Mouse (Mus musculus) adrenal gland, adult 18-20 months (tissue): Measurements from ENCODE around the gene S100a13. TPM values are rescaled to one million over a fixed set of nuclear protein-coding genes. Genes with fewer than 3 reads are reported as not detected.

Experiments
- DNase-seq, 2 experiments: peaks; one replicate each; pipeline ENCODE4 v3.0.0; 2021 to 2022; ENCODE audit warnings: low spot score in 2 of 2
- total RNA-seq, 2 experiments: library from RNA; stranded (reverse); gene quantifications; 1 replicate in 1 of 2; 2 replicates in 1 of 2; pipeline ENCODE4 v1.2.3; 2021

Gene S100a13
- total RNA-seq, 2 experiments from 2014 or later, result 33.3 to 49.1 TPM

GRCm38 (mm10) chr3:90550421-90550790 is 36.2 kb downstream of the S100a13 start:
- no peak for DNase-seq

DNA sequence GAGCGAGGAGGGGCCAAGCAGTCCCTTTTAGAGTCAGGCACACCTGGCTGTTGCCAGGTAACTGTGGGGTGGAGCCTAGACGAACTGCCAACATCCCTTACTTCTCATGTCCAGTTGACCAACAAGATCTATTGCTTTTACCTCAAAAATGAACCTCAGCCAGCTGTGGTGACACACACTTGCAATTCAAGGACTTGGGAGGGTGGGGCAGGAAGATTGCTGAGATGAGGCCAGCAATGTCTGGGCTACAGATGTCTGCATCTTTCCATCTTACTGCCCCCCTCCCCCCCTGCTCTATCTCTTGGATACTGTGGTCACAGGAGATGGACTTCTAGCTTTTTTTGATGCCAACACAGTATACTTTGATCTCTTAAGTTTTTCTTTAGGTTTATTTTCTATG is 38.0 kb downstream of the S100a13 start:
- no peak for DNase-seq

- DNase-seq, result no peak
Observed at GRCm38 (mm10) chr3:90555954-90556353, 41.7 kb downstream of the S100a13 start.

DNA sequence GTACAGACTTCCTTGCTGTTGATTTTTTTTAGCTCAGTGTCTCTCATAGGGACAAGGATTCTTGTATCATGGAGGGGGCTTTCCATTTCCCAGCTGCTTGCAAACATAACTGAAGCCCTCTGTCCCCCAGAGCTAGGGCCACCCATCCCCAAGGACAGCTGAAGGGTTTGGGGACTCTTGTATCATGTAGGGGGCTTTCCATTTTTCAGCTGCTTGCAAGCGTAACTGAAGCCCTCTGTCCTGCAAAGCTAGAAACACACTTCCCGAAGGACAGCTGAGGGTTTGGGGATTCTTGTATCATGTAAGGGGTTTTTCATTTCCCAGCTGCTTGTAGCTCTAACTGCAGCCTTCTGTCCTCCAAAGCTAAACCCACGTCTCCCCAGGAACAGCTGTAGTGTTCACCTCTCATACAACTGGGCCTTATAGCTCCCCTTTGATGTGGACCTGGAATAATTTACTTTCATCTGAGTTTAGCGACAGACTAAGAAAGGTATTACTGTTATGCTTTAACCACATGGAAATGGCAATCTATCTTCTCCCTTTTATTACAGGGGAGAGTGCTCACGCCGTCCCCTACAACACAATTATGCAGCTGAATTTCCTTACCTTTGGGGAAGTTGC is 45.9 kb downstream of the S100a13 start, which contains the start of gene S100a3:
TSS of gene S100a3 (plus strand) at position 571 of the 621 bp plus-strand sequence.
- no peak for DNase-seq

Other genes with a start within 250 kb of the S100a13 start
- 1 to 10 TPM; 8.6 to 9.1 TPM for gene Dennd4b, start 249.2 kb upstream of the S100a13 start, total RNA-seq
- 10 to 100 TPM; 50.0 to 64.5 TPM for gene Gatad2b, start 221.3 kb upstream of the S100a13 start, total RNA-seq
- gene Slc27a3, start 124.5 kb upstream of the S100a13 start, total RNA-seq, result 100 to 1,000 TPM; 102 to 110 TPM
- 10 to 100 TPM; 71.1 to 98.9 TPM for gene Ints3, start 80.8 kb upstream of the S100a13 start, total RNA-seq
- gene Npr1, start 48.6 kb upstream of the S100a13 start, total RNA-seq, result 100 to 1,000 TPM; 241 to 269 TPM
- gene Ilf2, start 38.3 kb upstream of the S100a13 start, total RNA-seq, result 10 to 100 TPM; 49.3 to 53.1 TPM
- 10 to 100 TPM; 57.3 to 59.8 TPM for gene Snapin, start 23.4 kb upstream of the S100a13 start, total RNA-seq
- 100 to 1,000 TPM; 112 to 115 TPM for gene Chtop, start 4.9 kb upstream of the S100a13 start, total RNA-seq
- gene S100a1, start within 50 bp of the S100a13 start, total RNA-seq, result 100 to 1,000 TPM; 141 to 298 TPM
- gene S100a14, start 12.4 kb downstream of the S100a13 start, total RNA-seq, result under 1 TPM in 1 of 2 experiments, not detected in 1; 0.58 TPM
- 10 to 100 TPM; 52.3 to 61.9 TPM for gene S100a16, start 22.8 kb downstream of the S100a13 start, total RNA-seq
- not detected for gene S100a3, start 46.1 kb downstream of the S100a13 start, total RNA-seq
- not detected for gene S100a2, start 75.8 kb downstream of the S100a13 start, total RNA-seq
- gene Gm42674, start 87.5 kb downstream of the S100a13 start, total RNA-seq, result not detected
- gene S100a4, start 89.3 kb downstream of the S100a13 start, total RNA-seq, result 10 to 100 TPM in 1 of 2 experiments, 1 to 10 TPM in 1; 5.1 to 14.9 TPM
- gene S100a5, start 94.1 kb downstream of the S100a13 start, total RNA-seq, result not detected
- gene S100a6, start 98.4 kb downstream of the S100a13 start, total RNA-seq, result 100 to 1,000 TPM in 1 of 2 experiments, 10 to 100 TPM in 1; 40.3 to 108 TPM
- gene S100a7a, start 139.6 kb downstream of the S100a13 start, total RNA-seq, result under 1 TPM; 0.23 to 0.54 TPM
- gene S100a8, start 154.5 kb downstream of the S100a13 start, total RNA-seq, result not detected
- gene S100a9, start 181.3 kb downstream of the S100a13 start, total RNA-seq, result not detected
- not detected for gene Pglyrp4, start 212.5 kb downstream of the S100a13 start, total RNA-seq